Mouse (Mus musculus) brain, embryonic 14.5 days (tissue): ENCODE data around the gene Rhoa.

ENCODE experiments used
- CTCF ChIP-seq: fragments of 200-500 bp; IDR thresholded peaks from 2 replicates; pipeline ENCODE4 v1.5.1; 2012; ENCODE audit warnings: inconsistent platforms, mild to moderate bottlenecking, moderate library complexity, borderline replicate concordance; ENCODE audit not compliant: insufficient read depth, insufficient read length; ENCODE audit errors: extremely low read depth
- POLR2A ChIP-seq: fragments of 200-500 bp; IDR thresholded peaks from 2 replicates; pipeline ENCODE4 v1.6.1; 2012; ENCODE audit warnings: mild to moderate bottlenecking, inconsistent platforms, borderline replicate concordance; ENCODE audit not compliant: poor library complexity, insufficient read depth, insufficient read length, severe bottlenecking; ENCODE audit errors: extremely low read depth

DNA sequence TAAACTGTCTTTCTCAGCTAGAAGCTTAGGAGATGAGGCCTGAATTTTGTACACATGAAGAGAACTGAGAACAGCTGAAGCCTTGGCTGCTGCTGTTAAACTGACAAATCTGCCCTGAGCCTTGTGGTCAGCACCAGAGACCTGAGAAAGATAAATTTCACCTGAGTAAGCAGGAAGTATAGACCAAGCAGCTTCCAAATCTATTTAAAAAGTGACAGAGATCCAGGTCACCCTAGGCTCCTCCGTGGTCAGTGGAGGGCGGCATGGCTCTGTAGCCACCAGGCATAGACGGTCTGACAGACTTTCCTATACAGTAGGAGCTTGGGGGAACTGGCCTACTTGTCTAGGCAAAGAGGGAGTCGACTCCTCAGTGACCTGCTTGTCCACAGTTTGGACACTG lies 80.9 kb downstream of the Rhoa start:
- no peak for TF ChIP-seq POLR2A
- TF ChIP-seq CTCF = no peak
